Mouse (Mus musculus): ENCODE measurements around the gene Slc16a5.
"Not testable (repeated sequence)": the region's sequence is repeated elsewhere in the genome, so short reads cannot be mapped to it uniquely, and the experiment has no call there.

Slc16a5 gene

DNA sequence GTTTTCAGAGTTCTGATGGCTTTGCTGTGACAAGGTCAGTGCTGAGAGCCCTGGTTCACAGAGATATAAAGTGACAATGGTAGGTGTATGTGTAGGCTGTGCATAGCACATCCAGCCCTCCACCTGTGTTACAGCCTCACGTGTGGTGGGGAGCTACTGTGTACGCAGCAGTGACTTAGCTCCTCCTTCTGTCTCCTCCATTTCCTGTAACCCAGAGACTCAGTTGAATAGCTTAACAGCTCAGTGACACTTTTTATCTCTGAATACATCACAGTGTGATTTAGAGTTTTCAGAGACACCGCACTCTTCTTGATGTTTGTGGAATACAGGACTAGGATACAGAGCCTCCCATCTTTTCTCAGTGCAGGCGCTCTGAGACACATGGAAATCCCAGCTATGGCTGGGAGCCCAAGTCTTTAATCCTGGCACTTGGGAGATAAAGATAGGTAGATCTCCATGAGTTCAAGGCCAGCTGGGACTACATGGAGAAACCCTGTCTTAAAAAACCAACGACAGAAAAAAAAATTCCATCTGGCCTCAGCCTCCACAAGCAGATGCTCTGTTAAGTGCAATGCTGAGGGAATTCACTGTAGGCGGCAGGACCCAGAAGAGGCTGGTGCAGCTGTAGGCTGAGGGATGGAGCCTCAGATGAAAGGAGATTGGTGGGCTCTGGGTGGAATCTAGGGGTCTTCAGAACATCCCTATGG lies 19.4 kb downstream of the Slc16a5 start:
- Histone ChIP-seq H3K36me3 (ENCODE audit: control insufficient read depth, insufficient read depth, low read length, poor library complexity, severe bottlenecking) (no peaks in the 10 kb centered on the region), H3K27me3 (ENCODE audit: control insufficient read depth, insufficient read depth, low read length, poor library complexity, severe bottlenecking) (no peaks in the 10 kb centered on the region)
- DNase-seq (ENCODE audit: low read depth, low spot score) = no peak

DNA sequence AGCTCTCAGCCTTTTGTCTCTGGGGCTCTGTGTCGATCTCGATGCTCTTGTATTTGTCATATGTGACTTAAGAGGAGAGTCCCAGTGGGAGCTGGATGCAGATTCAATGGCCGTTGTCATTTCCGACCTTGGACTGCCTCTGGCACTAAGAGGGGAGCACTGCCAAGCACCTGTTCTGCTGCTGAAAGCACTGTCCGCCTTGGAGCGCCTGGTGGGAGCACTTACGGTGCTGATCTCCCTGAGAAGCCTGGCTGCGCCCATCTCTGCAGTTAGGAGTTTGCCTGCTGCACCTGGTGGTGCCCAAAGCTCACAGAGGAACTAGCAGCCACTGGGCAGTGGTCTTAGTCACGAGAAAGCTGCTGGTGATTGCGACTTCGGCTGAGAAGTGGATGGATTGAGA lies 21.0 kb downstream of the Slc16a5 start:
- no peaks in the 10 kb centered on the region for H3K36me3 ChIP-seq (ENCODE audit: control insufficient read depth, insufficient read depth, low read length, poor library complexity, severe bottlenecking)
- no peaks in the 10 kb centered on the region for H3K27me3 ChIP-seq (ENCODE audit: control insufficient read depth, insufficient read depth, low read length, poor library complexity, severe bottlenecking)
- DNase-seq (ENCODE audit: low read depth, low spot score) = no peak

- Histone ChIP-seq H3K36me3 (ENCODE audit: control insufficient read depth, insufficient read depth, low read length, poor library complexity, severe bottlenecking) (no peaks in the 10 kb centered on the region), H3K27me3 (ENCODE audit: control insufficient read depth, insufficient read depth, low read length, poor library complexity, severe bottlenecking) (no peaks in the 10 kb centered on the region)
- DNase-seq (ENCODE audit: low read depth, low spot score) = peak; percentile 86
Measured at GRCm38 (mm10) chr11:115483726-115484125, 21.5 kb downstream of the Slc16a5 start.

GRCm38 (mm10) chr11:115485155-115485554 lies 22.9 kb downstream of the Slc16a5 start:
- peaks cover 2% of the 10 kb centered on the region; the same call in 1 of the 2 replicates for H3K36me3 ChIP-seq (ENCODE audit: control insufficient read depth, insufficient read depth, low read length, poor library complexity, severe bottlenecking)
- H3K27me3 ChIP-seq (ENCODE audit: control insufficient read depth, insufficient read depth, low read length, poor library complexity, severe bottlenecking) = no peaks in the 10 kb centered on the region
- no peak for DNase-seq (ENCODE audit: low read depth, low spot score)

- H3K36me3 ChIP-seq (ENCODE audit: control insufficient read depth, insufficient read depth, low read length, poor library complexity, severe bottlenecking) = peaks cover 2% of the 10 kb centered on the region; the same call in 1 of the 2 replicates
- no peak for DNase-seq (ENCODE audit: low read depth, low spot score)
- no peaks in the 10 kb centered on the region for H3K27me3 ChIP-seq (ENCODE audit: control insufficient read depth, insufficient read depth, low read length, poor library complexity, severe bottlenecking)
Measured at GRCm38 (mm10) chr11:115488551-115489104, 26.4 kb downstream of the Slc16a5 start.

DNA sequence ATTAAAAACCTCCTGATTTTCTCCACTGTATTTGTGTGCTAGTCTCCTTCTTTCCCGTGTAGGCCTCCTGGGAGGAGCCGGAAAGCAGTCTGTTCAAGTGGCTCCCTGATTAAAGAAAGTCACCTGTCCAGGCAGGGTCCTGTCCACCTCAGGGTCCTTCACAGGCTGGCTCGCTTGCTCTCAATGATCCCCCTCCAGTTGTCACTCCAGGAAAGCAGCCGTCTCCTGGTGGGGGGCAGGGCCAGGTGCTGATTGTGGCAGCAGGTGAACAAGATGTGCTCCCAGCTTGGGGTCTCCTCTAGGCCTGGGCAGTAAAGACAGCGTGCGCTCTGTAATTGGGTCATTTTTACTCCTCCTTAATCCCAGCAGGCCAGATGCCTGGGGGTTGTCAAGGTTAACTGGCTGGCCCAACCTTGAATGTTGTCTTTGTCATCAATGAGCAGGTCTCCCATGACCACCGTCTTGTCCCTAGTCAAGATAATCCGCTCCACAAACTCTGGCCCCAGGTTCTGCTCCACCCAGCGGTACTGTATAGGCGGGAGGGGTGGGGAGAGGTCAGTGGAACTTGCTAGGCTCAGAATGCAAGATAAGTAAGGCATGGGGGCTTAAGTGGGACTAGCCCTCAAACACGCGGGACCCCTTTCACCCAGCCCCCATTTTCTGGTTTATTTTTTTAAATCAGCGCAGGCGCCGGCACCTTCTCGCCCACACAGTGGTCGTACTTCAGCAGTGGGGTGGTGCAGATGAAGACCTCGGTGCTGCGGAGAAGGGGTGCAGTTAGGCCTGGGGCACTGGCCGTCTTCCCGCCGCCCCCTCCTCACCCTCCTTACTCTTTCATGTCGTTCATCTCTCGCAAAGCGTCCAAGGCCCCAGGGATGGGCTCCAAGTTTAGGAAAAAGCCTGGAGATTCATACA lies 28.4 kb downstream of the Slc16a5 start:
- peaks cover 2% of the 10 kb centered on the region; the same call in 1 of the 2 replicates for H3K36me3 ChIP-seq (ENCODE audit: control insufficient read depth, insufficient read depth, low read length, poor library complexity, severe bottlenecking)
- no peak for DNase-seq (ENCODE audit: low read depth, low spot score)
- no peaks in the 10 kb centered on the region for H3K27me3 ChIP-seq (ENCODE audit: control insufficient read depth, insufficient read depth, low read length, poor library complexity, severe bottlenecking)

DNA sequence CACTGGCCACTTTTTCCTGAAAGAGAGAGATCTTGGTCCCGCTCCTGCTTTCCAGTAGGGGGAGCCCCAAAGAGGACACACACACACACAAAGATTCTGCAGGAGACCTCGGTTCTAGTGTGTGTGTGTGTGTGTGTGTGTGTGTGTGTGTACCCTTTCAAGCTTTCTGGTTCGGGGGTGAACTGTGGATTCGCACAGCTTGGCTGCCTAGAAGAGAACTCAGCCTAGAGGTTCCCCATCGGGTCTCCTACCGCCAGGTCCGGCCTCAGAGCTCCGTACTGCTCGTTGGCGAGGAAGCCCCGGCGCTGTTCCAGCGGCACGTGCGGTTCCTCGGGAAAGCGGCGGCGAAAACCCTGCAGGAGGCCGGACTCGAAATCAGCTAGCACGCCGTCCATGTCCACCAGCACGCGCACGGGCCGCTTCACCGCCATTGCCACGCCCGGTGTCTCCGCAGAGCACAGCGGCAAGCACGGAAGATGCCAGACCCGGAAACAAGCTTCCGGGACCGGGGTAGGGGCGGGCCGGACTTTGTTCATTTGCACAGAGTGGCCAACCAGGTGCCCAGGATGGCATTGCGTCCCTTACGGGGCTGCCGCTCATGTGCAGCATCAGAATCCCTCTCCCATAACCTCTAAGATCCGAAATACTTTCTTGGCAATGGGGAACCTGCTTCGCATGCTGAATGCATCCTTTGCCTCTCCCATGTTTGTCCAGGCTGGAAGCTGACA lies 29.2 kb downstream of the Slc16a5 start, which contains the start of gene Nt5c:
Gene Nt5c, minus strand, starts transcription at position 507 of the 728 bp plus-strand sequence.
- H3K27me3 ChIP-seq (ENCODE audit: control insufficient read depth, insufficient read depth, low read length, poor library complexity, severe bottlenecking) = no peaks in the 10 kb centered on the region
- peak; percentile 87 for DNase-seq (ENCODE audit: low read depth, low spot score)
- H3K36me3 ChIP-seq (ENCODE audit: control insufficient read depth, insufficient read depth, low read length, poor library complexity, severe bottlenecking) = peaks cover 2% of the 10 kb centered on the region; the same call in 1 of the 2 replicates

DNA sequence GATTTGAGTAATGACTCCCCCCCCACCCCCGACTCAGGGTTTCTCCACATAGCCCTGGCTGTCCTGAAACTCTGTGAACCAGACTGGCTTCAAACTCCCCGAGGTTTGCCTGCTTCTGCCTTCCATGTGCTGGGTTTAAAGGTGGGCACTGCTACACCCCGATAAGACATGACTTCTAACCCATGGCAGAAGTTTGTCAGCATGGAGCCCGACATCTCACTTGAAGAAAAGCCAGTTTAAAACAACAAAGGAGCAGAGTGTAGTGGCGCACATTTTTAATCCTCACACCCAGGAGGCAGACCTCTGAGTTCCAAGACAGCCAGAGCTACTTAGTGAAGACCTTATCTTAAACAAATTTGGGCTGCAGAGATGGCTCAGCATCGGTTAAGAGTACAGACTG lies 30.1 kb downstream of the Slc16a5 start:
- Histone ChIP-seq H3K36me3 (ENCODE audit: control insufficient read depth, insufficient read depth, low read length, poor library complexity, severe bottlenecking) (peaks cover 2% of the 10 kb centered on the region), H3K27me3 (ENCODE audit: control insufficient read depth, insufficient read depth, low read length, poor library complexity, severe bottlenecking) (no peaks in the 10 kb centered on the region)
- DNase-seq (ENCODE audit: low read depth, low spot score) = no peak

GRCm38 (mm10) chr11:115496559-115496958 lies 34.3 kb downstream of the Slc16a5 start:
- not testable (repeated sequence) for H3K27me3 ChIP-seq (ENCODE audit: control insufficient read depth, insufficient read depth, low read length, poor library complexity, severe bottlenecking); DNase-seq (ENCODE audit: low read depth, low spot score)
- peaks cover 13% of the 10 kb centered on the region for H3K36me3 ChIP-seq (ENCODE audit: control insufficient read depth, insufficient read depth, low read length, poor library complexity, severe bottlenecking)

DNA sequence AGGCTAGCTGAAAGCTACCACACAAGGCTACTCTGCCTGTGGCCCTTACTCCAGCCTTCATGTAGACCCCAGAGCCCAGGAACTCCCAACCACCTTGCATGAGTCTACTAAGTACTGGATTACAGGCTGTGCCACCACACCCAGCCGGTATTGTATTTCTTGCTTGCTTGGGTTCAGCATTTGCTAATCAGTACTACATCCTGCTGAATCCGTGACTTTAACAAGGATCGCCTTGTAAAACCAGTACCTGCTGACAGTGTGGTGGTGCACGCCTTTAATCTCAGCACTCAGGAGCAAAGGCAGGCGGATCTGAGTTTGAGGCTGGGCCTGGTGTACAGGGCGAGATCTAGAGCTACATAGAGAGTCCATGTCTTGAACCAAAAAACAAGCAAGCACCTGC lies 40.4 kb downstream of the Slc16a5 start:
- DNase-seq (ENCODE audit: low read depth, low spot score) = no peak
- H3K27me3 ChIP-seq (ENCODE audit: control insufficient read depth, insufficient read depth, low read length, poor library complexity, severe bottlenecking) = no peaks in the 10 kb centered on the region
- H3K36me3 ChIP-seq (ENCODE audit: control insufficient read depth, insufficient read depth, low read length, poor library complexity, severe bottlenecking) = peaks cover 15% of the 10 kb centered on the region

- DNase-seq (ENCODE audit: low read depth, low spot score) = no peak
- peaks cover 4% of the 10 kb centered on the region for H3K36me3 ChIP-seq (ENCODE audit: control insufficient read depth, insufficient read depth, low read length, poor library complexity, severe bottlenecking)
- H3K27me3 ChIP-seq (ENCODE audit: control insufficient read depth, insufficient read depth, low read length, poor library complexity, severe bottlenecking) = no peaks in the 10 kb centered on the region
Measured at GRCm38 (mm10) chr11:115506586-115506985, 44.3 kb downstream of the Slc16a5 start.

GRCm38 (mm10) chr11:115508061-115508460 lies 45.8 kb downstream of the Slc16a5 start:
- Histone ChIP-seq H3K36me3 (ENCODE audit: control insufficient read depth, insufficient read depth, low read length, poor library complexity, severe bottlenecking) (no peaks in the 10 kb centered on the region), H3K27me3 (ENCODE audit: control insufficient read depth, insufficient read depth, low read length, poor library complexity, severe bottlenecking) (no peaks in the 10 kb centered on the region)
- peak; percentile 26 for DNase-seq (ENCODE audit: low read depth, low spot score)

DNA sequence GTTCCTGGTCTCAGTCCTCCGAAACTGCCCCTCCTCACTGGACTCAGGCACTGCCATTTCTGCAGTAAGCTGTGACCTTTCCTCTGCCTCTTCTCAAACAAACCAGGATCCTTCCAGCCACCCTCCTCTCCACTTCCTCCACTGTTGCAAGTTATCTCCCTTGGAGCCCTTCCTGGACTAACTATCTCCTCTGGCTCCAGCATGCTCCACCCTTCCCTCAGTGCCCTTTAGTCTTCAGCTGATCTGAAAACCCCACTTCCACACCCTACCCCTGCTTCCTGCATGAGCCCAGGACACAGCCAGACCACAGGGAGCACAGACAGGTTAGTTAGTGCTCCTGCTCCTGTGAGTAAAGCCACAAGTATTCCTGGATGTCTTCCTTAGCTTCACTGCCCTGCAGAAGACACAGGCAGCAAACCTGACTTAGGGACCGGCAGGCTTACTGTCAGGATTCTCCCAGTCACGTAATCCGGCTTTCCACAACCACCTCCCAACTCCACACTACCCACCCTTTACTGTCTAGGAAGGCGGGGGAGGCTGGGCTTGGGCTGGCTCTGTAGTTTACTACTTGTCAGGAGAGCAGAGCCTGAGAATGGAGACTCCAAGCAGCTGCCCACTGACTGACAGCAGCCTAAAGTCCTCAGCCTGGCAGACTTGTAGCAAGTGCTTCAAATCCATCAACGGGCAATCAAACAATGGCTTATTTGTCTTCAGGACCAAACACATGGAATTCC lies 47.7 kb downstream of the Slc16a5 start:
- no peak for DNase-seq (ENCODE audit: low read depth, low spot score)
- no peaks in the 10 kb centered on the region for H3K27me3 ChIP-seq (ENCODE audit: control insufficient read depth, insufficient read depth, low read length, poor library complexity, severe bottlenecking)
- H3K36me3 ChIP-seq (ENCODE audit: control insufficient read depth, insufficient read depth, low read length, poor library complexity, severe bottlenecking) = no peaks in the 10 kb centered on the region

- no peak for DNase-seq (ENCODE audit: low read depth, low spot score)
Measured at GRCm38 (mm10) chr11:115510507-115510888, 48.2 kb downstream of the Slc16a5 start.

More at GRCm38 (mm10) chr11:115510507-115510888, 48.2 kb downstream of the Slc16a5 start:
- no peaks in the 10 kb centered on the region for H3K27me3 ChIP-seq (ENCODE audit: control insufficient read depth, insufficient read depth, low read length, poor library complexity, severe bottlenecking)
- no peaks in the 10 kb centered on the region for H3K36me3 ChIP-seq (ENCODE audit: control insufficient read depth, insufficient read depth, low read length, poor library complexity, severe bottlenecking)
